Mouse (Mus musculus) right cerebral cortex, postnatal 4 days (tissue): ENCODE measurements at regions not wholly inside any gene's neighbourhood (a gene's known extent, or its start where the extent isn't known, plus 50 kb on each side); places are given as distances from the start of the nearest gene placed in this dataset.

Experiments used
- DNase-seq: peaks from one replicate; pipeline ENCODE4 v3.0.0-alpha.2; 2022

- DNase-seq = no peak
These were observed 223.5 kb downstream of the Opa1 start for GRCm38 (mm10) chr16:29802603-29803002.

- DNase-seq = no peak
These were observed 228.7 kb downstream of the Opa1 start for GRCm38 (mm10) chr16:29807859-29808258.

DNA sequence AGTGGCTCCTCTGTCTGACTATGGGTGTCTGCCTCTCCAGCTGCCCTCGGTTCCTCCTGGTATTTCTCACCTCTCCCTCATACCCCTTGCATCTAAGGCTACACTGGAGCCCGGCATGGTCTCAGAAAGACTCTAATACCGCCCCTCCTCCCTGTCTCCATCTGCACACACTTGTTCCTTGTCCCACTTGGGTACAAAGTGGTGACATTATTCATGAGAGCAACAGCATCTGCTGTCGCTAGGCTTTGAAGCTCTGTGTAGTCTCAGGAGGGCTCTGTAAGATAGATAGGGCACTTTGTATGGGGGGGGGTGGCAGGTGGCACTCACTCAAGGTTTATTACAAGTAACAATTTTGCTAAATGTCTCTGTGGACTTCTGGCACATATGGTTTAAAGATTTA, 229.7 kb downstream of the Opa1 start:
- DNase-seq = no peak

DNA sequence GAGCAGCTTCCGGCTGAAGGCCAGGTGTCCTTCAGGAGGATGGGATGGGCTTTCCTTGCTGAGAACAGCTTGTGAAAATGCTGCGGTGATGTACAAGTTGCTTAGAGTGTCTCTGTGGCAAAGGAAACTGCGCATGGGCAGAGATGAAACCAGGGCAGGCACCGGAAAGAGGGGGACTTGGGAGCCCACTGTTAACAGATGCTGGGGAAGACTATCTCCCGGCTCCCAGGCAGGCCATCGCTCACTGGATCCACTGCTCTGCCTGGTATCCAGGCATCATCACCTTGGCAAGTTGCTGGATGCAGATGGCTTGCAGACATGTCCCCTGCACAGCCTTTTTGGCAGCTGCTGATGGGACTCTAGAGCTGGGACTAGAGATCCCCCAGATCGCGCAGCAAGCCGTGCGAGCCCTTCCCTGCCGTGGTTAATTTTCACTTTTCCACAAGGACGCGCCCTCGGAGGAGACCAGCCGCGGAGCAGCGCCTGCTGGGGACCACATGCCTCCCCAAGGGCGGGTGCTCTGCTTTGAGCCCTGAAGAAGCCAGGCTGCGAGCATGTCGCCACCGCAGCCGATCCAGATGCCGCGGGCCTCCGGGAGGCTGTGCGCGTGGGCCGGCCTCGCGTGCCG, 234.4 kb downstream of the Opa1 start:
- DNase-seq = peak; percentile 56

DNA sequence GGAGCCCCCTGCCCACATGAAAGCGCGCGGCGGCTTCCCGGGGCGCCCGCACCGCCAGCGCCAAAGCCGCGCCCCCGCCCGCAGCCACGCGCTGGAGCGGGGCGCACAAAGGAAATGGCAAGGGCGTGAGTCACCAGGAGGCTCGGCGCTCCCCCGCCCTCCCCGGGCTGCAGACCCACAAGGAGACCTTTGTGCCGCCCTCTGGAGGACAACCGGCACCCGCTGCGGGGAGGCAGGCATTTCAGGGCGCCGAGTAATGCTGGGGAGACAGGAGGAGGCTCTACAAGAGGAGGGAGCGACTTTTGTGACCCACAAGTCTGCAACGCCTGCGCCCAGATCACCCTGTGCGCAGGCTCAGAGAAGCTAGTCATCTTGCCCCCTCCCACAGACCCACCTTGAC, 234.9 kb downstream of the Opa1 start:
- peak; percentile 71 for DNase-seq

GRCm38 (mm10) chr16:29814655-29815054, 235.5 kb downstream of the Opa1 start:
- DNase-seq = no peak

GRCm38 (mm10) chr16:29815200-29815599, 236.1 kb downstream of the Opa1 start:
- no peak for DNase-seq

DNA sequence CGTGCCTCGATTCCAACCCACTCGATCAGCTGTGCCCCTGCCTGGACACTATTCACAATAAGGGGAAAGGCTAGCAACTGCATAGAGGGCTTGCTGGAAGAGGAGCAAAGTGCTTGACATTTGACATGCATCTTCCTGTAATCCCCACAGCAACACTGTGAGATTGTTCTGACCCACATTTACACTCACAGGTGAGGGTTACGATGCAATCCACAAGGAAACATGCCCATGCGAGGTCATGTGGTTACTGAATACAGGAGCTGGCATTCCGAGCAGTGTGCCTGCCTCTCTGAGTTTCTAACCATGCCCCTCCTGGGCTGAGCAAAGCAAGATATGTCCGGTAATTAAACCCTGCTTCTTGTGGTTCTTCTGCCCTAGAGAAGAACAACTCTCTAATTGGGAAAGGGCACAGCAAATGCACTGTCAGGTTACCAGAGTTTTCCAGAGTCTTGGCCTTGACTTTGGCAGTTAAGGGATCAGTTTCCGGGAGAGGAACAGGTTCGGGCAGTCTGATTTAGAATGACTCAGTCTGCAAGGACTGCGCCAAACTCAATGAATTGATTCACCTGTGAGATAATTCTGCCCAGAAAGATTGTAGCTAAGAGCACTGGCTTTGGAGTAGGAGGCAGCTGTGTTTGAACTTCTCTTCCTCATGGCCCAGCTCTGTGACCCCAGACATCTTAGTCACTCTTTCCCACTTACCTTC, 236.7 kb downstream of the Opa1 start:
- DNase-seq = no peak

DNA sequence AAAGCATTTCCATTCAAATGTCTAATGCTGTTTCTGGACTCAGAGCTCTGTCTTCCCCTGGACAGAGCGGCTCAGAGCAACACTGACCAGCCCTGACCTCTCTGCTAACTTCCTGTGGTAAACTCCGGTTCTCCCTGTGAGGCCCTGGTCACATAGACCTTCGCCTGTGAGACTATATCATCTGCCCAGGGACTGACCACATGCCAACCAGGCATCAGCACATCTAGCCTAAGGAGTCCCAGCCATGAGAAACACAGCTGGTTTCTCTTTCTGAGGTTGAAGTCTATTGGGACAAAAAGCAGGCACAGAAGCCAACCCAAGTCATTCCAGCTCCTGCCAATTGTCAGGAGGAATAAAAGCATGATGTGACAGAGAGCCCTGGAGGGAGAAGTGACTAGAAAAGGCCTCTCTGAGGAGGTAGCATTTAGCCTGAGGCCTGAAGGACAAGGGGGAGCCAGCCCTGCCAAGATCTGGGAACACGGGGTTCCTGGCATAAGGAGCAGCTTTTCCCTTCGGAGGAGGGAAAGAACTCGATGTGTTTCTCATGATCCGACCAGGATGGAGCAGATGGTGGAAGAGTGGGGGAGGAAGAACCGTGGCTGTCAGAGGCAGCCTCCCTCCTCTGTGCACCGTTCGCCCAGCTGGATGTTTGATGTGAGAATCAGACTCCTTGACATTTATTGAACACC, 237.7 kb downstream of the Opa1 start:
- DNase-seq = no peak

GRCm38 (mm10) chr16:29818807-29819440, 239.8 kb downstream of the Opa1 start:
- DNase-seq = no peak

DNA sequence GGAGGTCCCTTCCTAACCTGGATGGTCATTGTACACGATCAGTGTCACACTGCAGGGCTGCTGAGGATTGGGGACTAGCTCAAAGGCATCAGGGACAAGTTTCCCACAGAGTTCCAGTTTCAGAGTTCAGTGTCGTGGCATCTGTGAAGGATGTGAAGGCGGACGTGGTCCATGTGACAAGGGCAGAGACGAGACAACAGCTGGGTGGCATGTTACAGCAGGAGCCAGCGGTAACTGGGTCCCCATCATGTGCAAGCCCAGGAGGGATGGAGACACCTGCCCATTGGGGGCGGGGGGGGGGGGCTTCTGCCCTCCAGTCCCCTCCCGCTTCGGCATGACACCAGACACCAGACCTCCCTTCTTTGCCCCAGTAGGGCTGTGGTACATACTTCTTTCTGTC, 241.6 kb downstream of the Opa1 start:
- no peak for DNase-seq

DNA sequence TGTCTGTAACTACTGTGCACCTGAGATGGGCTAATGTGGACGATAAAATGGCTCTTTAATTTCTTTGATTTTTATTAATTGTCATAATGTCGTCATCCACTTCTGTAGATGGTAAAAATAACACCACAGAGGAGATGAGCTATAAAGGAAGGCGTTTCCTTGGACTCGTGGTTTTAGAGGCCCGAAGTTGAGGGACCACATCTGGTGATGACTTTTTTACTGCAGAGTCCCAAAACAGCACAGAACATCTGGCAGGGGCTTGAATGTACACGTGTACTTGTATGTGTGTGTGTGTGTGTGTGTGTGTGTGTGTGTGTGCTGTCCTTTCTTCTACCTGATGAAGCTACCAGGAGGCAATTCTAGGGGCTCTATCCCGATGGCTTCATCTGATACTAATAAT, 242.1 kb upstream of the Hes1 start:
- DNase-seq = no peak

DNA sequence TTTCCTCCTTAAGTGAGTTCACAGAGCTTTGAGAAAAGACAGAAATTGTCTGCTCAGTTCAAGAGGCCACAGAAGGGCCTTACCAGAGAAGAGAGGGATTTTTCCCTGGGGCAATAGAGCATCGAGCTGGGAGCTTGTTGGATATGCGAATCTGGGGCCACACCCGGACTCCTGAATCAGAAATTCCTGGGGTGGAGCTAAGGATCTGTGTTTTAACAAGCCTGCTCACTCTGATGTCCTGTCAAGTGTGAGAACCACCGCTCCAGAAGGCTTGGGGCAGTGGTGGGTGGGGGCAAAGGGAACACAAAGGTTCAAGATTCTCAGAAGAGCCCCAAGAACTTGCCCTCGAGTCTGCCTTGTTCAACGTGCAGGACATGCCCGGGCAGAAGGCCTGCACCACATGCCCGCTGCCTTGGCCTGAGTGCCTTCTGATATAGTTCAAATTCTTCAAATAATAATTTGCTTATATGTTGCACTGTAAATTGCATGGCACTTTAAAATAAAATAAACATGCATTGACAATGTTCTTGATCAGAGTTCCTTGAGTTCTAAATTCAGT, 241.3 kb upstream of the Hes1 start:
- DNase-seq = no peak

DNA sequence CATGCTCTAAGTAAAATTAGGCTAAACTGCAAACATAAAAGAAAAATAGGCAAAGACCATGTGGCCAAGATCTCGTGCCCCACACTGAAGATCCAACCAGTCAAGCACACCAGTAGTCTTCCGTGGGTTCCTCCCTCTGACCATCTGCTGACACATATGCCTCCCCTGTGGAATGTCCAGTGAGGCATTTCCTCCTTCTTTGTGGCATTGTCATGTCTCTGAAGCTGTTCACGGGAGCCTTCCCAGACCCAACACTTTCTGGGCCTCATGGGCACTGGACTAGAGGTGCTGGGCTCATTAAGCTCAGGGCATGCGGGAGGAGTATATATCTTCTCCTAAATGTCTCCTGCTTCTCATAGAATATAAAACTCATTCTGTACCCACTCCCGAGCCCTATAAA, 237.3 kb upstream of the Hes1 start:
- DNase-seq = no peak

DNA sequence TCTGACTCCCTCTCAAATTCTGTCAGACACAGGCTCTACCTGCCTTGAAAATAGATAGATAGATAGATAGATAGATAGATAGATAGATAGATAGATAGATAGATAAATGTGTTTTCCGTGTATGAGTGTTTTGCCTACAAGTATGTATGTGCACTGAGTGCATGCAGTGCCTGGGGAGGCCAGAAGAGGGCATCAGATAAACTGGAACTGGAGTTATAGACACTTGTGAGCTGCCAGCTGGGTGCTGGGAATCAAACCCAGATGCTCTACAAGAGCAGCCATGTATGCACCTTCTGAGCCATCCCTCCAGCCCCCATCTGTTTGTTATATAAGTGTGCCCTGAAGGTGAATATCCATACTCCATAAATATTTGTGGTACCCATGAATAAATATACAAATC, 236.4 kb upstream of the Hes1 start:
- DNase-seq = no peak

- no peak for DNase-seq
These were observed 234.7 kb upstream of the Hes1 start for GRCm38 (mm10) chr16:29829457-29829856.

- DNase-seq = no peak
These were observed 234.1 kb upstream of the Hes1 start for GRCm38 (mm10) chr16:29830101-29830500.

DNA sequence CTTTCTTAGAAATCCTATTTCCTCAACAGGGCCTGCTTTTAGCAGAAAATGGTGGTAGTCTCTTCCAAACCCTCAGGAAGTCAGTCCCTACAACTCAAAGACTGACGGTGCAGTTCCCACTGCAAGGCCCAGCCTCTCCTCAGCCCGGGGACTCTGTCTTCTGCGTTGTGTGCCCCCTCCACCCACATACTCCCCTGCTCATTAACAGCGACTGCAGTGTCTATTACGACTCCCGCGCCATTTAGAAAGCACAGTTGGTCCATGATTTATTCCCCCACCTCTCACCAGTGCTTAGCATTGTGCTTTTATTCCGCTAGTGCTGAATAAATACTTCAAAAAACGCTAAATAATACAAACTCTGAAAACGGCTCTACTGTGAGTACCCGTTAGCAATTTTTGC, 230.9 kb upstream of the Hes1 start:
- no peak for DNase-seq

DNA sequence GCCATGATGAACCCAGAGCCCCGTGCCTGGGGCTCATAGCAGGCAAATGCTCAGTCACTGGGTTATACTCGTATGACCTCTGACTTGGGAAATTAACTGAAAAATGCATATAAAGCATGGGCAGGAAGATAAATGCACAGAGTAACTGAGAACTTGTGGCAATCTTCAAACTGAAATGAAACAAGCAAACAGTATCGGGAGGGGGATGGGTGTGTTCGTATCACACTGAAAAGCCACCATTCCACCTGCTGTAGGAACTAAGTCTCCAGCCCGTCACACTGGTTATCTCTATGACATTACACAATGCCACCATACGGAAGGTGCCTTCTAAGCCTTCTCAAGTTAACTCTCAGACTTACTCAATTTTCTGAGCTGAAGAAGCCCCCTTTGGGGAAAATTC, 230.3 kb upstream of the Hes1 start:
- DNase-seq = no peak

- DNase-seq = no peak
These were observed 229.5 kb upstream of the Hes1 start for GRCm38 (mm10) chr16:29834669-29835068.

DNA sequence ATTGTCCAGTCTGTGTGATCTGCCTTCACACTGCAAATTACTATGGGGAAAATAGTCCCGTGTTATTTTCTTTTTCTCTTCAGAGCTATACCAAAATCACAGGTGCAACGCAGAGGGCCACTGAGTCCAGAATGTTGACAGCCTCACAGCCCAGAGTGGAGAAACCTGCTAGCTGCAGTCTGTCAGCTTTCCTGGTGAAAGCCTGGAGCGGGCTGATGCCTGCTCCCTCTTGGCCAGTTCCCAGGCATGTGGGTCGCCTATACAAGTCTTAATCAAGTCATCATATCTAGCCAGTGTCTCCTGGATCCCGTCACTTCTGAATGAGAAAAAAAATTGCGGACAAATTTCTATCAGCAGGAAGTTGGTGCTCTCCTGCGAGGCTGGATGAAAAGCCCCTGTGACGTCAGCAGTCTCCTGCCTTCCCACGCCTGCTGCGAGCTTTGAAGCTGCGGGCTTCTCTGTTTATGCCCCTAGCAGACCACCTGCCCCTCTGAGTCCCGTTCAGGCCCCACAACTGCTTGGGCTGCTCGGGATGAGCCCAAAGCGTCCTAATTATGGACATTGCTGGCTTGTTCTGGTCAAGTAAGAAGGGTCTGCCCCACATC, 227.1 kb upstream of the Hes1 start:
- peak; percentile 33 for DNase-seq

DNA sequence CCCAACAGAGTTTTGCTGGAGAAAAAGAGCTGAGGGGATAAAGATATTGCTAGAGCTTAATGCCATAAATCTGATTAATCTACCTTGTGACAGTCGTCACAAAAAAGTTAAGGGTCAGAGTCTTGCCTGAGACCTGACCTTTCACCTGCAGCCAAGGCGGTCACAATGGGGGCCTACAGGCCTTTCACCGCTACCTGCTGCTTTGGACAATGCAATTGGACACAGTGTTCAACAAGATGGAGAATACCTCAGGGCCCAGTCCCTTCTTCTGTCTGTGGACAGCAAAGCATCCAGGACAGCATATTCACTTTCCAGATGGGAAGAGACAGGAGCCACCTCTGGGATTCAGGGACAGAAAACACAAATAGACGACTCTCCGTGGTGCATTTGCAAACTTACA, 226.3 kb upstream of the Hes1 start:
- DNase-seq = no peak
